Mouse (Mus musculus) heart, postnatal 10 days (tissue): ENCODE data around the gene Frmd5. TPM values are rescaled to one million over a fixed set of nuclear protein-coding genes. Genes with fewer than 3 reads are reported as not detected.
"Not testable (repeated sequence)": the region's sequence is repeated elsewhere in the genome, so short reads cannot be mapped to it uniquely, and the experiment has no call there.

Source experiments
- DNase-seq, 2 experiments: peaks; one replicate each; pipeline ENCODE4 v3.0.0; 2021
- intact Hi-C: fragments of 180-260 bp; cut with DNase I; formaldehyde crosslinking; loops from one replicate; pipeline ENCODE4 v1.15.1; 2025
- total RNA-seq, 2 experiments: library from RNA; stranded (reverse); gene quantifications; 2 replicates each; pipeline ENCODE4 v1.2.3; 2021

Gene Frmd5
- total RNA-seq, 2 experiments from 2014 or later: 150 to 190 TPM

- intact Hi-C loops, DNase-seq: not testable (repeated sequence)
These were observed 293.7 kb downstream of the Frmd5 start for GRCm38 (mm10) chr2:121512991-121513765.

- intact Hi-C loops: no loop called here
- no peak for DNase-seq
These were observed 295.5 kb downstream of the Frmd5 start for GRCm38 (mm10) chr2:121511401-121511800.

DNA sequence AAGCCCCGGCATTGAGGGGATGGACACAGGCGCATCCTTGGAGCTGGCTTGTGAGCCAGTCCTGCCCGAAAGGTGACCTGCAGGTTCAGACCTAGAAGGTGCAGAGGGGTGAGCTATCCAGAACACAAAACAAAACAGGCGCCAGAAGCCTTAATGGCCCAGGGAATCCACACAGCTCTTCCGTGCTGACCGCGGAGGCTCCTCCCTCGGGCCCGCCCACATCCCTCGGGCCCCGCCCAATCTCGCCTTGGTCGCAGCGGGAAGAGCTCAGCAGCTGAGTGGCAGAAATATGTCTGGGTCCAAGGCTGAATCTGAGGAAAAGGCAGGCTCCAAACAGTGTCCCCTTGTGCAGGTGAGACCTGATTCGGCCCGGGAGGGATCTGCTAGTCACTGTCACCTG lies 297.3 kb downstream of the Frmd5 start:
- intact Hi-C loops: loop anchor here (5.0 kb wide), 1 partner anchor 37 kb away; the partner anchor contains the start of gene Mfap1b
- peak; percentile 48 to 66 for DNase-seq

DNA sequence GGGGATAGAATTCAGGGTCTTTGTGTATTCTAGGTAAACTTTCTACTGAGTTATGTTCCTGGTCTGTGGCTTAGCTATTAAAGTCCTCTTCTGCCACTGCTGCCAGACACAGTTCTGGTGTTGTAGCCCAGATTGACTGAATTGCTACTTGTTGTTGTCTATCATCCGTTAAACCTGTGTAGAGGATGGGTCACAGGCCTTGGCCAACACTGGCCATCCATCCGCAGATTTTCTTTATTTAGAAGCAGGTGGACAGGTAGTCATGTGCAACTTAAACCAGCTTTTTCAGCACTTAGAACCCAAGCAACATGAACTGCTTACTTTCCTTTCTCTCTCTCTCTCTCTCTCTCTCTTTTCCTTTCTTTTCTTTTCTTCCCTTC lies 298.9 kb downstream of the Frmd5 start:
- intact Hi-C loops: loop anchor here (5.0 kb wide), 1 partner anchor 36 kb away; the partner anchor contains the start of gene Mfap1b
- DNase-seq: no peak

GRCm38 (mm10) chr2:121507173-121507950 lies 299.5 kb downstream of the Frmd5 start:
- intact Hi-C loops: loop anchor here (5.0 kb wide), 1 partner anchor 35 kb away; the partner anchor contains the start of gene Mfap1b
- no peak for DNase-seq

GRCm38 (mm10) chr2:121505942-121506882 lies 300.7 kb downstream of the Frmd5 start, which contains the start of the genes Mfap1a and Wdr76:
Gene Mfap1a, minus strand, starts transcription at chr2:121506665.
Gene Wdr76, plus strand, starts transcription at chr2:121506723.
- intact Hi-C loops: loop anchor here (5.0 kb wide), 1 partner anchor 34 kb away; the partner anchor contains the start of gene Mfap1b

GRCm38 (mm10) chr2:121501550-121501949 lies 305.3 kb downstream of the Frmd5 start:
- intact Hi-C loops, DNase-seq: not testable (repeated sequence)

More at GRCm38 (mm10) chr2:121505942-121506882, 300.7 kb downstream of the Frmd5 start, which contains the start of the genes Mfap1a and Wdr76:
- DNase-seq: peak; percentile 88 to 89

Other genes starting within 250 kb of the Frmd5 start
- 10 to 100 TPM; 23.4 to 24.1 TPM for gene Casc4, start 59.9 kb upstream of the Frmd5 start, total RNA-seq
- gene Ctdspl2, start 148.9 kb upstream of the Frmd5 start, total RNA-seq: 10 to 100 TPM; 27.7 to 28.2 TPM
- gene Mageb3, start 149.0 kb upstream of the Frmd5 start, total RNA-seq: not detected
- 10 to 100 TPM; 21.1 to 21.3 TPM for gene Eif3j1, start 221.5 kb upstream of the Frmd5 start, total RNA-seq